Mouse (Mus musculus) right cerebral cortex, postnatal 36 days (tissue): ENCODE data around the gene Hist1h2bh.

Experiments
- DNase-seq, 2 experiments: peaks; one replicate each; pipeline ENCODE4 v3.0.0; 2022; ENCODE audit warnings: low spot score in 2 of 2, mixed read lengths in 1 of 2

Gene Hist1h2bh

DNA sequence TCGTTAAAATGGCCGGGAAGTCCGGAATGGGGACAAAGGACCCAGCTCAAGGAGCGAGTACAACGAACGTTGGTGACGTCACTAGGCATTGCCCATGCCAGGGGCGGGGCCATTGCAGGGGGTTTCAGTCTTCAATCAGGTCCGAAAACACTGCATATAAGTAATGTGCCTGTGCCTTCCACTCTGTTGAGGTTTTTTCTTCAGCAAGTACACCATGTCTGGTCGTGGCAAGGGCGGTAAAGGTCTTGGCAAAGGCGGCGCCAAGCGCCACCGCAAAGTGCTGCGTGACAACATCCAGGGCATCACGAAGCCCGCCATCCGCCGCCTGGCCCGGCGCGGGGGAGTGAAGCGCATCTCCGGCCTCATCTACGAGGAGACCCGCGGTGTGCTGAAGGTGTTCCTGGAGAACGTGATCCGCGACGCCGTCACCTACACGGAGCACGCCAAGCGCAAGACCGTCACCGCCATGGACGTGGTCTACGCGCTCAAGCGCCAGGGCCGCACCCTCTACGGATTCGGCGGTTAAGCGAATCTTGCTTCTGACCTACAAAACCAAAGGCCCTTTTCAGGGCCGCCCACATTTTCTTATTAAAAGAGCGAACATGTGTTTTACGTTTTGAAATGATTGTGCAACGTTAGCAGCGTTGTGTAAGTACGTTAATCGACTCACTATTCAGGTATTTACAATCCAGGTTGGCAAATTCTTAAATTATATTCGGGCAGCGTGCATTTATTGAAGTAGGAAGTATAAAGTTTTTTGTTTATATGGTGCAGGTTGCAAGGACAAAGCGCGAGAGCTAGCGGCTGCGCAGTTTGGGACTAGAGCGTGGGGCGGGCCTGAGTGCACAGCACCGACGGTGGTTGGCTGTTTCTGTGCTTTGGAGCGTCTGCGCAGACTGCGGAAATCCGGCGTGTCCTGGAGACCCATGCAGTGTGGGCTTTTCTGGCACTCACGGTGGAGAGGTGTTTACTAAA is 12.0 kb downstream of the Hist1h2bh start, which contains the start of gene Hist1h4h:
Hist1h4h (plus strand) TSS at position 150 of the 975 bp plus-strand sequence.
- peak; percentile 95 to 97 for DNase-seq

DNA sequence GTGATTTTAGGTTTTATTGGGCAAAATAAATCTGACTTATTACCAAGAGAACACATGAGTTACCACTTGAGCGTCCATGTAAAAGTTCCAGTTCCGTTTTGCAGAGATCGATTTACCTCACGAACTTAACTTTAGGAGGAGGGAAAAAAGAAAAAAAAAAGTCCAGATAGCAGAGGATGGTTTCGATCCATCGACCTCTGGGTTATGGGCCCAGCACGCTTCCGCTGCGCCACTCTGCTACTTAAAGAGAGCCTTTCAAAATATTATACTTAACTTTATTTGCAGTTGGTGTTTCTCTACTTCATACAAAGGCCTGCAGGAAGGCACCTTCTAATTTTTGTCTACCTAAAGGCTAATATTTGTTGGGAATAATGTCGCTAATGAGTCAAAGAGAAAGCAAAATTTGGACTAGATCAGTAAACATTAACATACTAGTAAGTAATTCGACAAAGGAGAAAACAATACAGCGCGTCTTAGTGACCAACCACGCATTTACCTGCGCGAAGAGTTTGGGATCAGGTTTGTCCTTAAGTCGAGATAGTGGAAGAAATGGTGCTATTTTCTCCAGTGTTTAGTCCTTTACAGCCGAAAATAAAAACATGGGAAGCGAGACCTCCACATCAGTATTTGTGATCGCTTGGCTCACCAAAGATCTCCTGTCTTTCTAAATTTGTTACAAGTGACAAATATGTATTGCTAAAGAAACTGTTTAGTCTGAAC is 12.9 kb downstream of the Hist1h2bh start:
- peak; percentile 36 to 49 for DNase-seq

DNA sequence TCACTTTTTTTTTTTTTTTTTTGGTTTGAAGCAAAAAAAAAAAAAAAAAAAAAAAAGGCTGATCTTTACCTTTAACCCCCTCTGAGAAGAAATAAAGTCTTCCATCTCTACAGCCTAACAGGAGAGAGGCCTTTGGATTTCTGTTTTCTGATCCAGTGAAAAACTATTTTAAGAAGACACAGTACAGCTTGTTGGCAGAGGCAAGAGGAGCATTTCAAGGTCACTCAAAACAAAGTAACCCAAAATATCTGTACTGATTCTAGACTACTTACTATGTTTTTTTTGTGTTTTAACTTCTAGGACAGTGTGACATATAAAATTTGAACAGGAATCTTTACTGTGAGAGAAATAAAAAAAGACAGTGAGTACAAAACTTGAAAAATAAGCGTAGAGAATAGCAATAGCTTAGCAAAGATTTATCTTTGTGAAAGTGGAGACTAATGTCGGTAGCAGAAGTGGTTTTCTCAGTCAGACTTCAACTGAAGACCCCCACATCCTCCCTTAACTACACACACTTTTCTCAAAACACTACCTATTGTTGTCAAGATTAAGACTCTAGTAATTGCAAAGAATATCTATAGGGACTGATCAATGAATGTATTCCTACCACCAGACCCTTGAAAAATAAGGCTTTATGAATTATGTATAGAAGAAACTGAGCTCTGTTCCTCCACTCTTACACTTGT is 13.6 kb downstream of the Hist1h2bh start:
- DNase-seq, result no peak

DNA sequence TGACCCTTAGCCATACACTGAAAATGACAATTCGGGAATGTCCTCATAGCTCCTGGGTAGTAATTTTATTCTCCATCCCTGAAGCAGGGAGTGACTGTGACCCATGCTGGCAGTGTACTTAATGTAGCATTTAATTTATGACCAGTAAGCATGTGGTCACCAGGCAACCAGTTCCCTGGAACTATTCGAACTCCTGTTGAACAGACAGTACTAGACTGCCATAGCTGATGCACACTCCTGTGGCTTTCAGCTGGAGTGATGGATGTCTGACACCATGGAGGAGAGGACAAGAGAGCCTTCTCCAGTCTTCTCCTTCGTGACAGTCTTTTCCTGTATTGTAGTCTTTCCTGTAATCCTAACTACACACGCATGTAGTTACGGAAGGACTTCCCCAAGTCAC is 14.2 kb downstream of the Hist1h2bh start:
- DNase-seq, result no peak

DNA sequence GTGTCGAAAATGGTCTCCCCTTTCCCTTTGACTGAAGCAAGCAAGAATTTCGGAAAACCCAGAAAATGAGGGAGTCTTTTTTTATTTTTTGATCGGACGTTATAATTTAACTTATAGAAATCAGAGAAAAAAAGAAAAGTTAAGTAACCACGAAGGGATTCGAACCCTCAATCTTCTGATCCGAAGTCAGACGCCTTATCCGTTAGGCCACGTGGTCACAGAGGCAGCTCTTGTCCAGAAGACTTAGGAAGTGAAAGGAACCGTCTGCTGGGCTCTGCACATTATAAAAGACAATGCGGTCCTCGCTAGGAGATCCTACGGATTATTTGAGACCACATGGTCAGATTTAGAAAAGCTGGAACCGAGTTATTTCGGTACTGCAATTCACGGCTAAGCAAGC is 16.9 kb downstream of the Hist1h2bh start:
- peak; percentile 84 to 88 for DNase-seq

DNA sequence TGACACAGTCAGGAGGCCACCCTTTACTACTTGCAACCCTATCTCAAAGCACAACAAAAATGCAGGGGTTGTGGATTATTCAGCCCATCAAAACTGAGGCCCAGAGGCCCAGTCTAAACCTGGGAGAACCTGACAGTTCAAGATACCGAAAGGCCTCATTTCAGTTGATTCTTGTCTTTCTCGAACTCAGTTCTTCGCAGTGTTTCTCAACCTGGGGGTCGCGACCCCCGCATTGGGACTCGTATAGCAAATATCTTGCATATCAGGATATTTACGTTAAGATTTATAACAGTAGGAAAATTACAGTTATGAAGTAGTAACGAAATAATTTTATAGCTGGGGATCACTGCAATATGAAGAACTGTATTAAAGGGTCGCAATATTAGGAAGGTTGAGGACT is 17.3 kb downstream of the Hist1h2bh start:
- DNase-seq, result no peak

DNA sequence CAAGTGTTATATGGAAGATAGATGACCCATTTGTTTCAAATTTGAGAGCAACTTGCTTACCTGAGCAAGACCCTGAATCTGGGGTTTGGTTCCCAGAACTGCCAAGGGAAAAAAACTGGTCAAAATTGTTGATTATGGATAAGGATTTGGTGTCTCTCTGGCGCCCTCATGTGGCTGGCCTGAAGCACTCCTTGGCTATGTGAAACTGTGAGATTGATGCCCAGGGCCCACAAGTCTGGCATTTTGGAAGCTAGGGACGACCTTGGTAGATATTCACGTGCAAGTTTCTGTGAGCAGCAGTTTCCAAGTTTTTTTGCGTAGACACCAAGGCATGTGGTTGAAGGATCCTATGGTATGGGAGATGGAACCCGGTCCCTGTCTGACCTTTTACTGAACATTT is 18.5 kb downstream of the Hist1h2bh start:
- peak in 1 of 2 experiments; percentile 26 for DNase-seq

DNA sequence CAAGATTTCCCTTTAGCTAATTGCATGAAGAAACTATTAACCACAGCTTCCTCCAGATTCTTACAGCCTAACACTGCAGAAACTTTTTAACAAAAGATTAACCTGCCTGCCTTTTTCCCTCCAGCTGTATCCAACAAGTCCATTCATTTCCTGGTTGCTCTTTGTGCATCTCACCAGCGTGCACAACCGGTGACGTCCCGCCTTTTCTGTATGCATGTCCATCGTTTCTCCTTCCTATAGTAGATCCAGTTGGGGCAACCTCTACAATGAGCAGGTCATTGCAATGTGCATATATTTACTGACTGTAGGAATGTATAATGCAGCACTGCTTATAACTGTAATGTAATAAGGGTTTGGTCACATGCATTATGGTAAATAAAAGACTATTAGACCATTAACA is 19.2 kb downstream of the Hist1h2bh start:
- no peak for DNase-seq

DNA sequence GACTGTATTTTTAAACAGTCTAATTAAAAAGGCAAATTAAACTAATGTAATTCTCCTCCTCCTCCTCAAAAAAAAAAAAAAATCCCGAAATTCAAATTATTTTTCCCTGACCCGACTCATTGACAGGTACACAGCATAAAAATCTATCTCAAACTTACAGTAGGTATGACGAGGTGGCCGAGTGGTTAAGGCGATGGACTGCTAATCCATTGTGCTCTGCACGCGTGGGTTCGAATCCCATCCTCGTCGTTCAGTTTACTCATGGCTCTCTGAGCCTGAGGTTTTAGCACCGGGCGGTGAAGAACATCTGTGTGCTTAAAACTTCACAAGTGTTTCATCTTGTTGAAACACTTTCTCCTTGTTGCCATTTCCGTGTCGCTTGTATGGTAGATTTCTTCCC is 21.5 kb downstream of the Hist1h2bh start:
- DNase-seq, result peak; percentile 69 to 77

DNA sequence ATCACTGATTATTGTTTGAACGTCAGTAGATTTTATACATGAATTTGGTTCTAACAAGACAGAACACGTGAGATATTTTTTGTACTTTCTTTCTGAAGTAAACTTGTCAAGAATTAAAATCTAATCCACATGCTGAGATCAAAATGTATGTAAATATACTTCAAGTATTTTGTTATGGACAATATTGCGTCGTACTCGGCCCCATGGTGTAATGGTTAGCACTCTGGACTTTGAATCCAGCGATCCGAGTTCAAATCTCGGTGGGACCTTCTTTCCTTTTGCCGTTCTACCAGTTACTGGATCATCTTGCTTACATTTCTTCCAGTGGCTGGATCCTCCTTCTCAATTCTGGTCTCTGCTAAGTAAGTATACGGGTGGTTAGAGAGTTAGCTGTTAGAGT is 23.8 kb downstream of the Hist1h2bh start:
- peak; percentile 71 to 76 for DNase-seq

DNA sequence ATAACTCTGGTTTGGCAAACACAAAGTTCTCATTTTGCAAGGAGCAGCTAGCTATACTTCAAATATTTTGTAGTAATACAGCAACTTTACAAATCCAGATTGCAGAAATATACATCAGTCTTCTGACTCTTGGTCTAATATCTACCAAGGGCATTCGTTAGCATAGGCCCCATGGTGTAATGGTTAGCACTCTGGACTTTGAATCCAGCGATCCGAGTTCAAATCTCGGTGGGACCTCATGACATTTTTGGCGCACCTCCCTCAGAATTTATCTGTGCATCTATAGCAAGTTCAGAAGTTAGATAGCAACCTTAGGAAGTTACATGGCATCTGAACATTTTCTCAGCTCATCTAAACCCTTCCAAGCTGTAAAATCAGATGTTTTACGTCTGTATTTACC is 24.3 kb downstream of the Hist1h2bh start:
- DNase-seq, result peak; percentile 71 to 77

DNA sequence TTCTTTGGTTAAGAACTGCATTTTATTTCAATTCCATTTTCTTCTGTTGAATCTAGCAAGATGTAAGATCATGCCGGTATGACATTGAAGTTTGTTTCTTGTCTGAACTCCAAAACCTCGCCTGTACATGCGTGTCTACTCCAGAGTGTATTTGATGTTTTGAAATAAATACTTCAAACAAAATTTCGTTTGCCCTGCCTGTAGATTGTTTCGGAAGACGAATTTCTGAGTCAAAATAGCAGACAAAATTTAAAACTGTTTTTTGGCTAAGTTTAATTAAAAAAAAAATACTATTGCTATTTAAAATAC is 24.9 kb downstream of the Hist1h2bh start:
- DNase-seq, result no peak

DNA sequence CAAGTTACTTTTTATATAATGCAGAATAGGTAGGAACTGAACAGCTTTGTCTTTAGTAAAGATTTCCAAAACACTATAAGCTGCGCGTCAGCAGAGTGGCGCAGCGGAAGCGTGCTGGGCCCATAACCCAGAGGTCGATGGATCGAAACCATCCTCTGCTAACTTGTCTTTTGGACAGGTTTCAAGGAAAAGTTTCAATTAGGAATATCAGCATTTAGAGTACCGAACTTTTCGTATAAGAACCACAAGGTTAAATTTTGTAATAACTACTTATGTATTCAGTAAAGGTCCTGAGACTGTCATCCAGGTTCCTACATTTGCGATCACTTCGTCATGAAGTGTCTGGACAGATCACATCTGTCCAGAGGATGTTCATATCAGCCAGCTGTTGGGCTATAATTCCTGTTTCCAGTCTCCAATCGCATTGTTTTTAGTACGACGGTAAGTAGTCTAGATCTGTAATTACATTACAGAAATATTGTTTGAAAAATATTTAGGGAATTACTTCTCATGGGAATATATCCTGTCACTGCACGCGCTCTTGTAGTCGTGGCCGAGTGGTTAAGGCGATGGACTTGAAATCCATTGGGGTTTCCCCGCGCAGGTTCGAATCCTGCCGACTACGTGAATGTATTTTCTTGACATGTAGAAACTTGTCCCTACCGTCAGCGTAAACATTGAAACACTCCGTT is 25.4 kb downstream of the Hist1h2bh start:
- DNase-seq, result peak; percentile 87 to 89

DNA sequence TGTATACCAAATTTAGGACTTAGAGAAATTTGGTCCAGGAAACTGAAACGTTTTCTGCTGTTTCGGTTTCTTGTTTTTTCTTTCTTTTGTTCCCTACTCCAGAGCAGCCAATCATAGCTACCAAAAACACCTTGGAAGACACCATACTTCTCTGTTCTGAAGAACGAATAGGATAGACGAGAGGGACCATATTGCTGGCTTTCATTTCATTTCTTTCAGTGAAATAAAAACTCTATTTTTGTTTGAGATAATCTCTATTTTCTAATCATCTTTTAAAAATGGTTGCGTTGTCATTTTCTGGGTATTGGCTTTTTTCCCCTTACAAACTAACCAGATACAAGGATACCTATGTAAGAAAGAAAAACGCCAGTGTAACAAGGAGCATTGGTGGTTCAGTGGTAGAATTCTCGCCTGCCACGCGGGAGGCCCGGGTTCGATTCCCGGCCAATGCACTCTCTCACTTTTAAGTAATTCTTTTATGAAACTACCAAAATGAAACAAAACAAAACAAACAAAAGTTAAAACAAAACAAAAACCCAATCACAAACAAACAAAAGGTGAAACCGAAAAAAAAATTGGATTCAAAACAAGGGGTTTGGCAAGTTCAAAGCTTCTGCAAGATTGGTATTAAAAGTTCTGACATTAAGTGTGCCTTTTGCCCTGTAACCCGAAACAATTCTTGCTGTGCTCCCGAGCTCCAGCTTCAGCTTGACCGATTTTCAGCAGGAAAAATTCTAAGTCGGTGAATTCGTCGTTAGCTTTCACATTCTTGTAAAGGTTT is 26.2 kb downstream of the Hist1h2bh start:
- DNase-seq, result peak; percentile 57 to 62

DNA sequence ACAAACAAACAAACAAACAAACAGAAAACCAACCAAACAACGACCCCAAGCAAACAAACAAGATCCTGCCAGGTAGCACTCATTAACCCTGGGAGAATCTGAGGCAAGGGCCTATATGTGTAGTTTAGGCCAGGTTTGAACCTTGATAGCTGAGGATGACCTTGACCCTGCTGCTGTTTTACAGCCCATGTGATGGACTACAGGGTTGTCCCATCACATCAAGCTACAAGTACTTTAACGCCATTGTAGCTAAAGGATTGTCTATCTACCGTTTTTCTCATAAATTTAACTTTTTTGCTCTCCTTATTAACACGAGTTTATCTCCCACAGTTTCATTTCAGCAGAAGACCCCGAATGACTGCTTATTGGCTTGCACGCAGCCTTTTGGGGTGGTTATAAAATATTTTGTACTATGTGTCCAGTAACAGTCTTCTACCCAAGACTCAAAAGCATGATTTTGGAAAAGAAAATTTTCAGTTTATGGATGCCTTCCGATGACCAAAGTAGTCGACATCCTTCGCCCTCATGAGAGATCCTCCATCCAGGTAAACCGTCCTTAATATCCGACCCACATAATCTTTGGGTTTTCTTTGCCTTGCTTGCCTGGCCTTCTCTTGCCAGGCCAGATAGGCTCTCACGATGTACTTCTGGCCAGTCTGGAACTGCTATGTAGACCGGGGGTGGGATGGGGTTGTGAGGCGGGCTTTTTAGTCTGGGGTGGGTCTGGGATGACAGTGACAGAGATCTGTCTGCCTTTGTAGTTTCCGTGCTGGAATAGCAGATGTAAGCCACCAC is 27.2 kb downstream of the Hist1h2bh start:
- no peak for DNase-seq

DNA sequence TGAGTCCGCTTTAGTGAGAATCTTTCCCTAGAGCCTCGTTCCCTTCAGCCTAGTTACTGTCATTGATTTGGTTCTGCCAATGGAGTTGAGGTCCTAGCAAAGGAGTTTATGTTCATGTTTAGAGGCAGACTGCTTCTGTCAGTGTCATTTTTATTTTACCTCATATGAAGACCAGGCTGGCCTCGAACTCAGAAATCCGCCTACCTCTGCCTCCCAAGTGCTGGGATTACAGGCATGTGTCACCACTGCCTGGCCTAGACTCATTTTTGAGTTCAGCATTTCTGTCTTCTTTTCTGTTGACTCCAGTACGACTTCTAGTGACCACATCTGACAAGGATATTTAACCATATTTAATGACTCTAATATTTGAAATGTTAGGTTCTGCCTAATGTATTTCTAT is 27.9 kb downstream of the Hist1h2bh start:
- DNase-seq, result no peak

DNA sequence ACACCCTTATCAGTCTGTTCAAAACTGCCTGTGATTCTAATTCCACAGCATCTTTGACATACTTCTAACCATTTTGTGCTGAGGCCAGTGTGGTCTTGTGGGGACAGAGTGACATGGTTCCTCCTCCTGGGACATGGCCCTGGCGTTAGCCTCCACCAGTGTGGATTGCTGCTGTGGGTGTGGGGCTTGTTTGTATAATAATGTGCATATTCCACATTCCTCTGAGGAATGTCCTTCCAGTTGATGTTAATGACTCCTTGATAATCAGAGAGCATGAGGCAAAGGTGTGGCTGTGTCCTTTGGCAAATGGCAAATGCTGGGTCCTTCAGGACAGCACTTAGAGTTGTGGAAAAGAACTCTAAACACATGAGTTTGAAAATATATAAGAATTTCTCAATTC is 29.7 kb downstream of the Hist1h2bh start:
- no peak for DNase-seq

DNA sequence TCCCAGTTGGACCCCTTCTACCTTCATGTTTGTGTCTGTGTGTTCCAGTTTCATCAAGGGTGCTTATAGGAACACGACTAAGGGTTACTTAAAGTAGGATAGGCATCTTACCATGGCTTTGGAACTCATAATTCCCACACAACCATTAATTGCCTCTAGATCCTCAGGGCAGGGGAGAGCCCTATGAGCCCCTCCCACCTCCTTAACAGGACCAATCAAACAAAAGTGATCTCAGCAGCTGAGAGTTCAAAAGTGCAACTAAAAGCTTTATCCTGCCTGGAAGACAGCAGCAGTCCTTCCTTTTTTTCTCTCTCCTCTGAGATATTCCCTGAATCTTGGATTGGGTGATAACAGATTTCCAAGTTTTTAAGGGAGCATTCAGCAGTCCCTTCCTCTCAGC is 33.1 kb downstream of the Hist1h2bh start:
- DNase-seq, result no peak

DNA sequence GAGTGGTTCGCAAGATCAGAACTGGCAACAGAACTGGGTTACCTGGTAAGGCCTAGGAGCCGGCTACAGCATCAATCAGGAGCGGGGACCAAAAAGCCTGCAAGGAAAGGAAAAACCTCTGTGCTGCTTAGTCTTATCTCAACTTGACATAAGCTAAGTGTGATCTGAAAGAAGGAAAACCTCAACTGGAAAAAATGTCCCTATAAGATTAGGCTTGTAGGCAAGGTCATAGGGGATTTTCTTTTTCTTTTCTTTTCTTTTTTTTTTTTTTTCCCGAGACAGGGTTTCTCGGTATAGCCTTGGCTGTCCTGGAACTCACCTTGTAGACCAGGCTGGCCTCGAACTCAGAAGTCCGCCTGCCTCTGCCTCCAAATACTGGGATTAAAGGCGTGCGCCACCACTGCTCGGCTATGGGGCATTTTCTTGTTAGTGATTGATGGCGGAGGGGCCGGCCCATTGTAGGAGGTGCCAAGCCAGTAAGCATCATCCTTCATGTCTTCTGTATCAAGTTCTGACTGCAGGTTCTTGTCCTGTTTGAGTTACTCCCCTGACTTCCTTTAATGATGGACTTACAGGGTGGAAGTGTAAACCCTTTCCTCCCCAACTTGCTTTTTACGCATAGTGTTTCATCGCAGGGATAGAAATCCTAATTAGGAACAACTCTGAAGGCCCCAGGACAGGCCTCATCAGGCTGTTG is 36.2 kb downstream of the Hist1h2bh start:
- DNase-seq, result no peak

DNA sequence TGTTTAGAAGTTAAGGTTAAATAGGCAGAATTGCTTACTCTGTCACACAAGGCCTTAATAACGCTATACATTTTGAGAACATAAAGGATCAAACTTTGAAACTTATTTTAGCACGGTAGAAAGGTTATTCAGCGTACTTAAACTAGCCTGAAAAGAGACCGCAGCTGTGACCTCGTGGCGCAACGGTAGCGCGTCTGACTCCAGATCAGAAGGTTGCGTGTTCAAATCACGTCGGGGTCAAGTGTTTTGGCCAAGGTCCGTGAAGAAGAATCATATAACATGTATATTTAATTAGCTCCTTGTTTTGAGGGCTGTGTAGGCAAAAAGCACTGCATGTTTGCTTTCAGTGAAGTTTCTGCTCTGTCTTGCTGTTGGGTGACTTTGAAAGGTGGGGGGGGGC is 36.8 kb downstream of the Hist1h2bh start:
- DNase-seq, result no peak
